Mouse (Mus musculus) thymus, postnatal 36 days (tissue): ENCODE results near the gene Tsg101.
A peak's percentile ranks its signal among the peaks of the same experiment; 100 is the strongest.

Experiments used
- DNase-seq, 2 experiments: peaks; one replicate each; pipeline ENCODE4 v3.0.0; 2022; ENCODE audit warnings: mixed read lengths in 2 of 2

Gene Tsg101

DNA sequence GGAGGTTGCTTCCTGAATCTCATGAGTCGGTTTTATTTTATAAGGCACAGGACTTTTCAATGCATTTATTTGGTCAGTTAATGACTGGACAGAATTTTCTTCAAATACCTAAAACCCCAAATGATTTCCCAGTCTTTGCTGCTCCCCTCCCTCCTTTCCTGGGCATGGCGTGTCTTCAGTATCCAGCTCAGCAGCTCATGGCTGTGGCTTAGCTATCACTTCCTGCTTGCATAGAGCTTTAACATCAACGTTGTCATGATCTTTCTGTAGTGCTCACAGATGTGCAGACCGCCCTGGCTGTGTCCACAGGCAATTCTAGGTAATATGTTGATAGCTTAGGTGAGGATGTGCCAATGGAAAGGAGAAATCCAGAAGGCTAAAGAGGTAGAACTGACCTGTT lies 47.8 kb downstream of the Tsg101 start:
- no peak for DNase-seq

DNA sequence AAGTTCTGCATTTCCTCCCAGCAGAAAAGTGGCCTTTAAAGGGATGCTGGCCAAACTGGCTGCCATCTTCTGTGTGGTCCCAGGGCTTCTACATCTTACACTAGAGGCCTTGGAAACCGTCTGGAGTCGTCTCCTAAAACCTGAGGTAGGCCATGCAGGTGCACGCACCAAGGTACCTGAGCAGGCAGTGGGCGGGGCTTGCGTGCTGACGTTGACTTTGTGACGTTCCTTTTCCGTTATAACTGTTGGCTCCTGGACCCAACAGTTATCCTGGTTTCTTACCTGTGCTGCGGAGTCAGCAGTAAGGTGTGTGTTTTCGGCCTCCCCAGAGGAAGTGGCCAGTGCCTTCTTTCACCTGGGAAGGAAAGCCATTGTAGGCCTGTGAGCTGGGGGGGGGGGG lies 58.8 kb downstream of the Tsg101 start, which contains the start of gene Ldhc:
Ldhc (plus strand) TSS at position 208 of the 400 bp plus-strand sequence.
- DNase-seq, result no peak

GRCm38 (mm10) chr7:46859031-46859430 lies 60.7 kb downstream of the Tsg101 start:
- DNase-seq, result no peak

GRCm38 (mm10) chr7:46857436-46857835 lies 62.3 kb downstream of the Tsg101 start:
- no peak for DNase-seq

GRCm38 (mm10) chr7:46855866-46856560 lies 63.8 kb downstream of the Tsg101 start:
- no peak for DNase-seq

- no peak for DNase-seq
Observed at GRCm38 (mm10) chr7:46853365-46853764, 66.4 kb downstream of the Tsg101 start.

- no peak for DNase-seq
Observed at GRCm38 (mm10) chr7:46852666-46853065, 67.1 kb downstream of the Tsg101 start.

DNA sequence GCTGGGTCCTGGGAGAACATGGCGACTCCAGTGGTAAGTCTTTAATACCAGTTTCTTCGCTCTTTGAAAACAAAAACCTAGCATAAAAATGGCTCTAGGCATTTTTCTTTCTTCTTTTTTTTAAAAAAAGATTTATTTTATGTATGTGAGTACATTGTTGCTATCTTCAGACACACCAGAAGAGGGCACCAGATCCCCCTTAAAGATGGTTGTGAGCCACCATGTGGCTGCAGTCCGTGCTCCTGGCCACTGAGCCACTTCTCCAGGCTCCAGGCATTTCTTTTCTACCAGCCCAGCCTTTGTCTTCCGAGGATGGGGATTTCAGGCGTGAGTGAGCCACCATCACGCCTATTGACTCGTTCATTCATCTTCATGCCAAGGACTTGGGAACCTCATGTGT lies 68.7 kb downstream of the Tsg101 start:
- DNase-seq, result no peak

- DNase-seq, result no peak
Observed at GRCm38 (mm10) chr7:46849287-46849686, 70.5 kb downstream of the Tsg101 start.

DNA sequence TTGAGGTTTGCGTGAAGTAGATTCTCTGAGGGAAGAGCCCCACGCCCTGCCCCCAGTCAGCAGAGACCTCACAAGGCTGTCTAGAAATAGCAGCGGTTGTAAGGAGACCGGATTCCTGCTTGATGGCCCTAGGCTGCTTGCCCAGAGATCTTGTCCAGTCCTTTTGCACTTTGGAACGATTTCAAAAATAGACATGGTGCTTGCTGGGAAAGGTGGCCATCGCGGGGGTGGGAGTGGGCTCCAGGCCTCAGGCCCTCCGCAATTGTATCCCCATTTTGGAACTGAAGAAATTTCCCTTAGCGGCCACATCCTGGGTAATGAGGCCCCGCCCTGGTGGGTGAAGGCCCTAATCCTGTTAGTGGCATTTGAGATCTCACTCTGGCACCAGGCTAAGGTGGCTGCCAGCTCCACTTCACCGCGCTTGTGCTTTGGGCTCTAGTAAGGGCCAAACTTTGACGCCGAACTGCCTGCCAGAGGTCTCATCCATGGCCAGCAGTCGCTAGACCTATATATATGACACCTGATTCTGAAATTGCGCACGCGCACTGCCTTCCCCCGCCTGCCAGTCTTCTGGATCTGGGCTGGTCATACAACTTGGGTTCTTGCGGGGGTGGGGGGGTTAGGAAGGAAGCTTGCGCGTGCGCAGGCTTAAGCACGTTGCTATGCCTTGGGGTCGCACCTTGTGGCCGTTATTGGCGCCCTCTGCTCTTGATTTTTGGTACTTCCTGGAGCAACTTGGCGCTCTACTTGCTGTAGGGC lies 73.1 kb downstream of the Tsg101 start:
- DNase-seq, result peak; percentile 73 to 81

DNA sequence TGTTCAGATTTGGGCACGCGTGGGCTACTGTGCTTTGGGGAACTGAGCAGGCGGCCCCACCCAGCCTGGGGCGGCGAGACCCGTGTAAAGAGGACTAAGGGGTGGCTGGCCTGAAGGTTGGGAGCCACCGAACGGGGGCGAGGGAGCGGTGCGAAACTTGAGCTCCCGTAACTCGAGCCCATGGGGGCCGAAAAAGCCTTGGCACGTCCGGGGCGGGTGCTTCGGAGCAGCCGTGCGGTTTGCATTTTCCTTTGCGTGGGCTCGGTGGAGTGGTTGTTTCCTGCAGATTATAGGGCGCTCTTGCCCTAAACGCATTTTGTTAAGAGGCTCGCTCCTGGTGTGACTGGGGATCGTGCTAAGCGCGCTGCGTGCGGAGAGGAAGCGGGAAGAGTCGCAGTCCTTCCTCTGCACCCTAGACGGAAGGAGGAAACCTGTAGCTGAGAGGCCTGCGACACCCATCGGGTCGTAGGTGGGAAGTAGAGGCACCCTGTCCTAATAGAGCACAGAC lies 73.7 kb downstream of the Tsg101 start:
- DNase-seq, result peak; percentile 68 to 72

- DNase-seq, result peak; percentile 92 to 93
Observed at GRCm38 (mm10) chr7:46845211-46845977, 74.4 kb downstream of the Tsg101 start.

DNA sequence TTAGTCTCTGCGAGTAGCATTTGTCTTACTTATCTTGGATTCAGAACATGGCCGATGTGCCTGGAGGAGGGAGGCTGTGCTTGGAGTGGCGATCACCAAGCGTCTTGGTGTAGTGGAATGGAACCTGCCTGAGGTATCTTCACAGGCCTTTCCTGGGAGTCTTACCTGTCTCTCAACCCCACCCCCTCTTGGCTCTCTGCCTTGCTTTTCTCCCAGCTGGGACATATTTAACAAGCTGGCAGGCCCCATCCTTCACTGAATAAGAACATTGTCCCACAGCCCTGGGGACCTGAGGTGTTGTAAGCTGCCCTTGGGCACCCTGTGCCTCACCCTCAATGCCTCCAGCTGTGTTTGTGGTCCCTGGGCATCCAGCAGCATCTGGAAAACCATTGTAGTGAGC lies 76.2 kb downstream of the Tsg101 start:
- no peak for DNase-seq

GRCm38 (mm10) chr7:46842278-46842677 lies 77.5 kb downstream of the Tsg101 start:
- DNase-seq, result no peak

DNA sequence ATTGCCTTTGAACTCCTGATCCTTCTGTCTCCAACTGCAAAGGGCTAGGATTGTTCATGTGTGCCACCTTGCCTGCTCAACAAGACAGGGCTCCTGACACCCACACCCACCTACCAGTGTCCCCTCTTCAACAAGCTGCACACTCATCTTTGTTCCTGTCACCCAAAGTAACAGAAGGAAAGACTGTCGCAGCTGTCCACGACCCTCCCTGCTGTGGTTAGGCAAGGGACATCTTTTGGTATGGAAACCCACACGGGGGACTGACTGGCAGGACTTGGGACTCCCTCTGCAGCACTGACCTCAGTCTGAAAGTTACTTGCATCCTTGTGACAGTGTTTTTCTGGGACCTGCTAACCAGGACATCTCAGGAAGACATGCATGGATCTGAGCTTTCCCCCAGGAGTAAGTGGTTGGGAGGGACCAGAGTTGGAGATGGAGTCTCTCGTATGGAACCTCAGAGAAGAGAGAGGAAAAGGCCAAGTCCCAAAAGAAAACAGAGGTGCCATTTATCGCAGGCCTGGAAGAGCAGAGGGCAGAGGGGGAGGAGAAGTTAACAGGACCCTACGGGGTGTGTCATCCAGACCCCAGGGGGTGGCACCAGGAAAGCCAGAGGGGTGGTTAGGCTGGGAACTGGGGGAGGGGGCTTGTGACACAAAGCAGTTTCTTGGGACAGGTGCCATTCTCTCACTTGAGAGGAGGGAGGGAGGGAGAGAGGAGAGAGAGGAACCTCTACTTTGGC lies 78.8 kb downstream of the Tsg101 start, which contains the start of gene Ldha:
Ldha (plus strand) TSS at position 689 of the 739 bp plus-strand sequence.
- DNase-seq, result no peak

DNA sequence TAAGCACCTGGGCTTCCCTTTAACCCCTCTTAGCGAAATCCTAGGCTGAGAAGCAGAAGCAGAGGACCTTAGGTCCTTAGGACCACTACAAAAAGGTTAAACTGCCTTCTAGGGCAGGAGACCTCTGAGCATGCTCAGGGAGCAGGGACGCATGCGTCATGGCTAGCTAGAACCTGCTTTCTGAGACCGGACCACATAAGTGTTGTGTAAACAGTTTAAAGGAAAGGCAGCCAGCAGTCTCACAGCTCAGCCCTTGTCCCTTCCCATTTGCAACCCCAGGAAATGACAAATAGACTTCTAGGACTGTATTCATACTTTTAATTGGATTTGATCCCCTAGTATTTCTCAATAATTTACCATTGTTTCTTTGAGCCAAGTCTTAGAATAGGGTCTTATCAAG lies 79.4 kb downstream of the Tsg101 start:
- DNase-seq, result no peak

DNA sequence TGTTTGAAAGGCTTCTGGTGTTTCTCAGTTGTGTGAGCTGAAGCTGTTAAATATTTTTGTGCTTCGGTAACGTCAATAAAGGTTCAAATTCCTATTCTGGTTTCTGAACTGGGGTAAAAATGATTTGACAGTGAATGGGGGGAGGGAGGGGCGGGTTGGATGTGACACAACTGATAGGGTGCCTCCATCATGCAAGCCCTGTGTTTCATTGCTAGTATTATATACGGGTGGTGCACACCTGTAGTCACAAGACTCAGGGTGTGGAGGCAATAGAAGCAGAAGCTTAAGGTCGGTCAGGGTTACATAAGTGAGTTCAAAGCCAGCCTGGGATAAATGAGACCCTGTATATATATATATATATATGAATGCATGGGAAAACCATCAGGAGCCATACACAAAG lies 79.9 kb downstream of the Tsg101 start:
- no peak for DNase-seq

DNA sequence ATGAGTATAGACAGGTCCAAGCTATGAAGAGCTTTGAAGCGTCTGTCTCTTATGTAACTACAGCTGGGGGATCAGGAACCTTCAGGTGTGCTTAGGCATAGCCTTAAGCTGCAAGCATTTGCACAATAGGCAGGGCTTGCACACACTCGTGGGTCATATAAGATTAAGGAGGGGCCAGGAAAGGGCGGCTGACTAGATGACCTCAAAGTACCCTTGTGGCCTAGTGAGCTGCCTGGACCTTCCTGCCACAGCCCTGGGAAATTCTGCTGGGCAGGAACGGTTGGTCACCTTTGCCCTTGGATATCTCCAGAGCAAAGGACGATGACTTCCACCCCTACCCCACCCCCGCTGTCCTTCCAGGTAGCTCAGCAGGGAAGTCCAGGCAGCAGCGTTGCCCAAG lies 80.3 kb downstream of the Tsg101 start:
- no peak for DNase-seq
